Mouse (Mus musculus): Measurements from ENCODE around the gene Polr3e. TPM values are rescaled to one million over a fixed set of nuclear protein-coding genes. Genes with fewer than 3 reads are reported as not detected.
A peak's percentile ranks its signal among the peaks of the same experiment; 100 is the strongest.

The Polr3e gene
- polyA plus RNA-seq, 1 experiment from 2014 or later = 31.8 TPM

DNA sequence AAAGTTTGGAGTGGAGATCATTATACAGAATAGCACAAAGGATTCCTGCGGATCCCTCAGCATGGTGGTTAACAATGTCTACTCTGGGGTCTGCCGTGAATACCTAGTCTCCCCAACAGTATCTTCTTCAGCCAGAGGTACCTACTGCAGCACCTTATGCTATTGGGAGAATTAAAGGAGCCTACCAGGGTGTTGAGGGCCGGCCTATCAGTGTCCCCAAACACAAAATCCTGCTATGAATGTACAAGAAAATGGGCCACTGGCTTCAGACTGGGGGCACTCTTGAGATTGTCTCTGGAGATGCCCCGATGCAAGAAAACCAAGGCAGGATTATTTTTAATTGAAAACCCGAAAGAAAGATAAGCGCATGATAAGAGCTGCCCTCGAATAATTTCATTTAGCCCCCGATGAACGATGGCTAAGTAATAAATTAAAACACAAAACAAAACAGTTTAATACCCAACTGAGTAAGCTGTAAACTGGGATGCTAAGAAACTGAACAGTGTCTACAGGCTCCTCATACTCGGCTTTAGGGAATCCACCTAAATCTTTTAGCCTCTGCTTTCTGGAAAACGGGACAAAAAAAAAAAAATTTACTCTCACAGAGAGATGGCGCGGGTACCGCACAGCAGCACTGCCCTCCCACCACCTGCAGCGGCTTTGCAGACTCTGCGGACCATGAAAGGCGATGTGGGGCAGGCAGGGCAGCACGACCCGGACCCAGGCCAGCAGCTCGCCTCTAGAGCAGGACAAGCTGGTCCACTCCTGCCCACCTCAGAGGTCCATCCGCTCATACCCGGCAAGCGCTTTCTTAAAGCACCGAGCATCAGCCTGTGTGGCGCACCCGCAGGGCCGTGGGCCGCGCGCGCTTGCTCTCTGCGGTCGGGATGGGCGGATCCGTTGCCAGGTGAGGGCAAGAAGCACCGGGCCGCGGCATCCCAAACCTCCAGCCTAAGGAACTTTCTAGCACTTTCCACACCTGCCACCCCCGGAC, 63.7 kb downstream of the Polr3e start:
- H3K27me3 ChIP-seq (ENCODE audit: insufficient read depth, low read length) = 0 out of 2 replicates have a peak, but pooled peaks cover 2% of the 10 kb centered on the region
- peak overlapping the region; percentile 93 for H3K4me2 ChIP-seq (ENCODE audit: low read length)
- 6% methylated on average over 39 of the region's 39 CpGs for WGBS
- H3K4me1 ChIP-seq (replicated peaks; ENCODE audit: insufficient read depth, low read length) = 0 out of 2 replicates have a peak, but pooled peaks cover 3% of the 10 kb centered on the region
- ATAC-seq (replicated peaks; ENCODE audit: low FRiP score, low read depth) (peak; percentile 48), DNase-seq (ENCODE audit: low spot score) (peak; percentile 25)
- H3K9me3 ChIP-seq (replicated peaks; ENCODE audit: low read length) = no peaks in the 10 kb centered on the region
- TF ChIP-seq CTCF (IDR thresholded peaks at IDR 0.05; ENCODE audit: low read depth) = peak; percentile 15; the same call in 1 of the 2 replicates
- H3K4me3 ChIP-seq (replicated peaks; ENCODE audit: low read depth, low read length) = peak overlapping the region; percentile 84
- H3K27ac ChIP-seq = peak overlapping the region; percentile 64
- H3K36me3 ChIP-seq (ENCODE audit: insufficient read depth, low read length) = no peaks in the 10 kb centered on the region
- peak overlapping the region; percentile 75 for H3K9ac ChIP-seq (ENCODE audit: low read depth, low read length)

GRCm38 (mm10) chr7:120982200-120982841, 64.8 kb downstream of the Polr3e start, which contains the start of the genes Cdr2 and Mfsd13b:
Cdr2 (minus strand) TSS chr7:120982312.
Mfsd13b (plus strand) TSS chr7:120982509.
- Histone ChIP-seq H3K36me3 (ENCODE audit: insufficient read depth, low read length) (no peaks in the 10 kb centered on the region), H3K4me2 (ENCODE audit: low read length) (peak within 1 kb of the TSS; percentile 93), H3K4me3 (replicated peaks; ENCODE audit: low read depth, low read length) (peak within 1 kb of the TSS; percentile 84), H3K27ac (peak within 1 kb of the TSS; percentile 75), H3K27me3 (ENCODE audit: insufficient read depth, low read length) (0 out of 2 replicates have a peak, but pooled peaks cover 3% of the 10 kb centered on the region), H3K4me1 (replicated peaks; ENCODE audit: insufficient read depth, low read length) (0 out of 2 replicates have a peak, but pooled peaks cover 3% of the 10 kb centered on the region), H3K9me3 (replicated peaks; ENCODE audit: low read length) (no peaks in the 10 kb centered on the region), H3K9ac (ENCODE audit: low read depth, low read length) (peak within 1 kb of the TSS; percentile 75)
- DNase-seq (ENCODE audit: low spot score) (peak; percentile 99), ATAC-seq (replicated peaks; ENCODE audit: low FRiP score, low read depth) (peak; percentile 97)
- under 1% methylated on average over 46 of the region's 46 CpGs for WGBS
- TF ChIP-seq CTCF (IDR thresholded peaks at IDR 0.05; ENCODE audit: low read depth) = no peak

- Histone ChIP-seq H3K27ac (peak overlapping the region; percentile 75; the same call in 1 of the 2 replicates), H3K9ac (ENCODE audit: low read depth, low read length) (peak overlapping the region; percentile 73), H3K9me3 (replicated peaks; ENCODE audit: low read length) (no peaks in the 10 kb centered on the region), H3K27me3 (ENCODE audit: insufficient read depth, low read length) (0 out of 2 replicates have a peak, but pooled peaks cover 3% of the 10 kb centered on the region), H3K36me3 (ENCODE audit: insufficient read depth, low read length) (no peaks in the 10 kb centered on the region), H3K4me2 (ENCODE audit: low read length) (peak overlapping the region; percentile 93), H3K4me3 (replicated peaks; ENCODE audit: low read depth, low read length) (peak overlapping the region; percentile 84), H3K4me1 (replicated peaks; ENCODE audit: insufficient read depth, low read length) (0 out of 2 replicates have a peak, but pooled peaks cover 3% of the 10 kb centered on the region)
- no peak for TF ChIP-seq CTCF (IDR thresholded peaks at IDR 0.05; ENCODE audit: low read depth)
- no peak for DNase-seq (ENCODE audit: low spot score)
- WGBS = 5% methylated on average over 7 of the region's 7 CpGs
- ATAC-seq (replicated peaks; ENCODE audit: low FRiP score, low read depth) = no peak
These were observed 65.4 kb downstream of the Polr3e start for GRCm38 (mm10) chr7:120982968-120983367.

DNA sequence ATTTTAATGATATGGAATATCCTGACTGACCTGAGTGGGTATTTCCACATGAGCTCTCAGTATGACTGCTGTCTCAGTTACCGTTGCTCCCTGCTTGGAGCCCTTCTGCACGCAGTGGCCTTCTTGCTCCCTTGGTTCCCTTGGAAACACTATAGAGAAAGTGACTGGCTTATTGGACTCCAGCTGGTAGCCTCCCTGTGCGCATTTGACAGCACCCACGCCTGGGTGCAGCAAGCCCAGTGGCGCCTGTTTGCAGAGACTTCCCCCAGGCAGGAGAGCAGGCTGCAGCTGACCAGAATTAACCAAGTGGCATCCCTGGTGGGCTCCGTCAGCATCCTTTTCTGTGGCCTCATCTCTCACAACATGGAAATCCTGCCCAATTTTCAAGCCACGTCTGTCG, 73.6 kb downstream of the Polr3e start:
- H3K27me3 ChIP-seq (ENCODE audit: insufficient read depth, low read length) = 0 out of 2 replicates have a peak, but pooled peaks cover 2% of the 10 kb centered on the region
- no peaks in the 10 kb centered on the region for H3K9me3 ChIP-seq (replicated peaks; ENCODE audit: low read length)
- DNase-seq (ENCODE audit: low spot score) (no peak), ATAC-seq (replicated peaks; ENCODE audit: low FRiP score, low read depth) (no peak)
- H3K27ac ChIP-seq = no peak overlapping the region
- no peaks in the 10 kb centered on the region for H3K4me1 ChIP-seq (replicated peaks; ENCODE audit: insufficient read depth, low read length)
- no peak for TF ChIP-seq CTCF (IDR thresholded peaks at IDR 0.05; ENCODE audit: low read depth)
- H3K36me3 ChIP-seq (ENCODE audit: insufficient read depth, low read length) = no peaks in the 10 kb centered on the region
- H3K9ac ChIP-seq (ENCODE audit: low read depth, low read length) = no peak overlapping the region
- WGBS = 73% methylated on average over 8 of the region's 8 CpGs
- H3K4me3 ChIP-seq (replicated peaks; ENCODE audit: low read depth, low read length) = no peak overlapping the region
- no peak overlapping the region for H3K4me2 ChIP-seq (ENCODE audit: low read length)

Other genes starting within 250 kb of the Polr3e start
- 0.18 and 0.32 TPM in 2 replicates for gene Pdzd9, start 247.4 kb upstream of the Polr3e start, polyA plus RNA-seq (2015; fragmentation: Nextera tagmentation; extraction: Ambion mirVana)
- gene Mosmo, start 240.1 kb upstream of the Polr3e start, polyA plus RNA-seq (2015; fragmentation: Nextera tagmentation; extraction: Ambion mirVana) = 13.2 and 16.2 TPM in 2 replicates
- gene Vwa3a, start 178.4 kb upstream of the Polr3e start, polyA plus RNA-seq (2015; fragmentation: Nextera tagmentation; extraction: Ambion mirVana) = 0.13 and 0.15 TPM in 2 replicates
- not detected in 2 replicates for gene Gm5737, start 105.4 kb upstream of the Polr3e start, polyA plus RNA-seq (2015; fragmentation: Nextera tagmentation; extraction: Ambion mirVana)
- gene Eef2k, start 74.9 kb upstream of the Polr3e start, polyA plus RNA-seq (2015; fragmentation: Nextera tagmentation; extraction: Ambion mirVana) = 13.8 and 14.9 TPM in 2 replicates
- gene Cdr2, start 64.6 kb downstream of the Polr3e start, polyA plus RNA-seq (2015; fragmentation: Nextera tagmentation; extraction: Ambion mirVana) = 9.7 and 10.1 TPM in 2 replicates
- 0.22 and 0.52 TPM in 2 replicates for gene Mfsd13b, start 64.8 kb downstream of the Polr3e start, polyA plus RNA-seq (2015; fragmentation: Nextera tagmentation; extraction: Ambion mirVana)
- gene Mettl9, start 116.7 kb downstream of the Polr3e start, polyA plus RNA-seq (2015; fragmentation: Nextera tagmentation; extraction: Ambion mirVana) = 174 and 177 TPM in 2 replicates
- 1.1 and 1.4 TPM in 2 replicates for gene Igsf6, start 156.8 kb downstream of the Polr3e start, polyA plus RNA-seq (2015; fragmentation: Nextera tagmentation; extraction: Ambion mirVana)
- 0.08 and 0.17 TPM in 2 replicates for gene Otoa, start 163.9 kb downstream of the Polr3e start, polyA plus RNA-seq (2015; fragmentation: Nextera tagmentation; extraction: Ambion mirVana)

Measured in kidney, postnatal 0 days (tissue).